In the genomic region with DNA sequence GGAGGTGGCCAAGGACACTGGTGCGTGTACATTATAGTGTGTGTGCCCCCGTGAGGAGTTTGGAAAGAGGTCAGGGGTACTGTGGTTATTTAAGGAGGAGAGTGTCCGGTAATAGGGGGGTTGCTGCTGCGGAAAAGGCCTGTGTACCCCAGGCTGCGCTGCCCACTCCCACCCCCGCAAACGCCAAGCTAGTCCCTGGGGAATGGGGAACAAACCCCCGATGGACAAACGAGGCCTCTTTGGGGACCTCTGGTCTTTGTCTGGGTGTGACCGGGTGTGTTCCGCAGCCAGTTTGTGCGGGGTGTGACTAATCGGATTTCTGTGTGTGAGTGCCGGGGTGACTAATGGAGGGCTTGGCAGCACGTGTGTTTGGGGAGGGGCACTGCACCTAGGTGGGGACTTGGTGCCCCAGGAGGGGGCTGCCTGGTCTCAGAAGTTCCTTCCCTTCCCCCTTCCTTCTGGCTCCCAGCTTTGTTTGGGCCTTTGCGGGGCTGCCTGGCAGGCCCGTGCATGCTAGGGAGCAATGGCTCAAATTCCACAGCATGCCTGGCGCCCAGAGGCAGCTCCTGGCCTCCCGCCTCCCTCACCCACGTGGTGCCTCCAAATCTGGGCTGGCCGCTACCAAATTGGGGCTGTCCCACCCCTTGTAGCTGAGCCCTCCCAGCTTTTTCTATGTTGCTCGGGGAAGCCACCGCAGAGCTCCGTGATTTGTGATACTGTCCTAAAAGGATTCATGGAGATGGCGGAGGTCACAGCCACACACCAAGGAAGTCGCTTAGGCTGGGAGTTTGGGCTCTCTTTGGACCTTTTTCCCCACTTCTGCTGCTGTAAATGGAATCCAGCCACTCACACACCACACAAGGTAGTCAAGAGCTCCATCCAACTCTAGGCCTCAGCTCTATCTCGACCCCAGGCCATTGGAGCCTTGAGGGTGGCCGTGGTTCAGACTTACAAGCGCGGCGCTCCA, we compare ENCODE assay signal across 8 mouse cellular contexts. TPM values are rescaled to one million over a fixed set of nuclear protein-coding genes. Genes with fewer than 3 reads are reported as not detected.
DNase-seq lines count a peak whose midpoint lies in the region; ATAC-seq and TF ChIP-seq lines count a peak whose summit lies in the region.

No protein-coding gene starts in this region.

- H3K36me3 ChIP-seq in E14TG2a.4 (ENCODE audit: insufficient read depth, low read length) = no peaks in the 10 kb centered on the region
- H3K36me3 ChIP-seq in forebrain, embryonic 14.5 days (ENCODE audit: control insufficient read depth, insufficient read depth, low read length) = no peaks in the 10 kb centered on the region
- no peaks in the 10 kb centered on the region for H3K36me3 ChIP-seq in heart, postnatal 0 days (replicated peaks; ENCODE audit: control insufficient read depth, insufficient read depth, low read length)
- H3K36me3 ChIP-seq in liver, embryonic 16.5 days (ENCODE audit: control insufficient read depth, insufficient read depth) = no peaks in the 10 kb centered on the region
- no peaks in the 10 kb centered on the region for H3K36me3 ChIP-seq in neural tube, embryonic 14.5 days (ENCODE audit: control insufficient read depth, insufficient read depth, low read length)

- 4% methylated on average over 31 of the region's 31 CpGs for WGBS in forebrain, embryonic 14.5 days
- WGBS in heart, postnatal 0 days = 12% methylated on average over 31 of the region's 31 CpGs
- WGBS in liver, embryonic 16.5 days (ENCODE audit: insufficient replicate concordance) = 16% methylated on average over 31 of the region's 31 CpGs
- WGBS in neural tube, embryonic 14.5 days = 8% methylated on average over 31 of the region's 31 CpGs

- peak overlapping the region; percentile 100 for H3K27ac ChIP-seq in forebrain, embryonic 14.5 days (ENCODE audit: low read depth, low read length)
- H3K27ac ChIP-seq in heart, postnatal 0 days (ENCODE audit: low read depth) = peak overlapping the region; percentile 99
- peak overlapping the region; percentile 91 for H3K27ac ChIP-seq in liver, embryonic 16.5 days (ENCODE audit: low read length)
- peak overlapping the region; percentile 100 for H3K27ac ChIP-seq in neural tube, embryonic 14.5 days (ENCODE audit: low read depth, low read length)

- TF ChIP-seq CTCF in E14TG2a.4 (conservative IDR thresholded peaks at IDR 0.05; ENCODE audit: low read length) = no peak
- no peak for TF ChIP-seq CTCF in heart, postnatal 0 days (IDR thresholded peaks at IDR 0.05; ENCODE audit: low read depth)

- H3K4me3 ChIP-seq in E14TG2a.4 (replicated peaks; ENCODE audit: low read length) = peak overlapping the region; percentile 74
- H3K4me3 ChIP-seq in forebrain, embryonic 14.5 days (ENCODE audit: low read depth, low read length) = peak overlapping the region; percentile 62
- peak overlapping the region; percentile 88 for H3K4me3 ChIP-seq in heart, postnatal 0 days (ENCODE audit: low read depth, low read length)
- H3K4me3 ChIP-seq in liver, embryonic 16.5 days (ENCODE audit: low read depth, low read length) = peak overlapping the region; percentile 66
- H3K4me3 ChIP-seq in neural tube, embryonic 14.5 days (ENCODE audit: low read depth, low read length) = peak overlapping the region; percentile 98

- TF ChIP-seq EP300 in heart, postnatal 0 days (IDR thresholded peaks at IDR 0.05; ENCODE audit: low read depth) = peak; percentile 64

- DNase-seq in cerebellum, adult 11 months = peak; percentile 77
- DNase-seq in forebrain, embryonic 14.5 days (ENCODE audit: low spot score) = peak; percentile 91
- peak; percentile 90 for DNase-seq in heart, postnatal 0 days (ENCODE audit: low spot score)
- DNase-seq in kidney, postnatal 36 days = peak; percentile 94
- peak; percentile 89 to 92 for DNase-seq in urinary bladder, postnatal 36 days (ENCODE audit: low spot score in 2 of 2)

- no peaks in the 10 kb centered on the region for H3K9me3 ChIP-seq in E14TG2a.4 (ENCODE audit: low read length)
- no peaks in the 10 kb centered on the region for H3K9me3 ChIP-seq in forebrain, embryonic 14.5 days (replicated peaks; ENCODE audit: control insufficient read depth, low read length)
- H3K9me3 ChIP-seq in heart, postnatal 0 days (replicated peaks; ENCODE audit: control insufficient read depth, low read length) = no peaks in the 10 kb centered on the region
- no peaks in the 10 kb centered on the region for H3K9me3 ChIP-seq in liver, embryonic 16.5 days (replicated peaks; ENCODE audit: control insufficient read depth, low read length)
- no peaks in the 10 kb centered on the region for H3K9me3 ChIP-seq in neural tube, embryonic 14.5 days (ENCODE audit: control insufficient read depth, low read length)

- peaks cover 10% of the 10 kb centered on the region; the same call in 1 of the 2 replicates for H3K27me3 ChIP-seq in E14TG2a.4 (ENCODE audit: insufficient read depth, low read length)
- no peaks in the 10 kb centered on the region for H3K27me3 ChIP-seq in forebrain, embryonic 14.5 days (replicated peaks; ENCODE audit: control insufficient read depth, insufficient read depth, low read length)
- no peaks in the 10 kb centered on the region for H3K27me3 ChIP-seq in heart, postnatal 0 days (ENCODE audit: control insufficient read depth, insufficient read depth, low read length)
- H3K27me3 ChIP-seq in liver, embryonic 16.5 days (ENCODE audit: control insufficient read depth, insufficient read depth, low read depth, low read length) = peaks cover 69% of the 10 kb centered on the region
- no peaks in the 10 kb centered on the region for H3K27me3 ChIP-seq in neural tube, embryonic 14.5 days (ENCODE audit: control insufficient read depth, insufficient read depth, low read length)

- peaks cover 70% of the 10 kb centered on the region for H3K4me1 ChIP-seq in E14TG2a.4 (replicated peaks; ENCODE audit: low read depth, low read length)
- H3K4me1 ChIP-seq in forebrain, embryonic 14.5 days (ENCODE audit: control insufficient read depth, insufficient read depth, low read length) = peaks cover 20% of the 10 kb centered on the region
- H3K4me1 ChIP-seq in heart, postnatal 0 days (ENCODE audit: control insufficient read depth, insufficient read depth) = peaks cover 7% of the 10 kb centered on the region
- H3K4me1 ChIP-seq in liver, embryonic 16.5 days (ENCODE audit: control insufficient read depth, low read depth, low read length) = peaks cover 12% of the 10 kb centered on the region
- peaks cover 33% of the 10 kb centered on the region for H3K4me1 ChIP-seq in neural tube, embryonic 14.5 days (ENCODE audit: control insufficient read depth, insufficient read depth, low read length)

- H3K4me2 ChIP-seq in forebrain, embryonic 14.5 days (ENCODE audit: low read length) = peak overlapping the region; percentile 96
- H3K4me2 ChIP-seq in heart, postnatal 0 days (ENCODE audit: low read depth, low read length) = peak overlapping the region; percentile 71
- peak overlapping the region; percentile 68 for H3K4me2 ChIP-seq in liver, embryonic 16.5 days (ENCODE audit: low read depth, low read length)
- H3K4me2 ChIP-seq in neural tube, embryonic 14.5 days (ENCODE audit: low read depth, low read length) = peak overlapping the region; percentile 98

- ATAC-seq in forebrain, embryonic 14.5 days = peak; percentile 47
- ATAC-seq in heart, postnatal 0 days (ENCODE audit: insufficient read depth, low read depth) = peak; percentile 71
- peak; percentile 64 for ATAC-seq in liver, embryonic 16.5 days (ENCODE audit: low read depth)
- peak; percentile 7; the same call in 1 of the 2 replicates for ATAC-seq in neural tube, embryonic 14.5 days (ENCODE audit: low read depth)

- peak overlapping the region; percentile 99 for H3K9ac ChIP-seq in forebrain, embryonic 14.5 days (ENCODE audit: low read length)
- peak overlapping the region; percentile 97 for H3K9ac ChIP-seq in heart, postnatal 0 days (replicated peaks; ENCODE audit: low read depth, low read length)
- peak overlapping the region; percentile 44 for H3K9ac ChIP-seq in liver, embryonic 16.5 days (ENCODE audit: low read depth, low read length)
- H3K9ac ChIP-seq in neural tube, embryonic 14.5 days (replicated peaks; ENCODE audit: low read depth, low read length) = peak overlapping the region; percentile 99

RNA-seq across cellular contexts. Expression of a gene that starts 5.9 kb away (rescaled TPM):
- polyA plus RNA-seq in forebrain, embryonic 14.5 days (2014; fragmentation: Nextera tagmentation; extraction: Ambion mirVana) = 27.5 and 36.6 TPM in 2 replicates
- 69.3 and 79.0 TPM in 2 replicates for total RNA-seq in heart, postnatal 0 days (2014; rRNA removed; ENCODE audit: low replicate concordance)
- 10.4 TPM in 2 replicates for polyA plus RNA-seq in heart, postnatal 0 days (2015; fragmentation: Nextera tagmentation; extraction: Ambion mirVana)
- 2.6 and 3.4 TPM in 2 replicates for polyA plus RNA-seq in liver, embryonic 16.5 days (2015; fragmentation: Nextera tagmentation; extraction: Ambion mirVana)
- 36.4 and 39.9 TPM in 2 replicates for polyA plus RNA-seq in neural tube, embryonic 14.5 days (2014; fragmentation: Nextera tagmentation; extraction: Ambion mirVana)

Comparison
In these comparisons a context has a peak if more than half of its experiments do, and no peak if none do; other contexts are left out.
1. Peak in every context shown above with its lines: DNase-seq, ATAC-seq, H3K4me3 ChIP-seq and H3K27ac ChIP-seq.
2. ATAC-seq: peak in every context shown above with its lines; median percentile 71 in heart, postnatal 0 days; 64 in liver, embryonic 16.5 days; 47 in forebrain, embryonic 14.5 days; 7 in neural tube, embryonic 14.5 days.
3. H3K9ac ChIP-seq: peak in every context shown above with its lines; median percentile 99 in forebrain, embryonic 14.5 days; 99 in neural tube, embryonic 14.5 days; 97 in heart, postnatal 0 days; 44 in liver, embryonic 16.5 days.